Mouse (Mus musculus) cerebellum, adult (tissue): ENCODE measurements at regions not wholly inside any gene's neighbourhood (a gene's known extent, or its start where the extent isn't known, plus 50 kb on each side); places are given as distances from the start of the nearest gene placed in this dataset.

Experiments
- ATAC-seq: cut with Nextera tagmentation; 2 replicates; pipeline ENCODE4 v1.9.2; 2017; ENCODE audit warnings: mild to moderate bottlenecking, moderate library complexity, mixed read lengths; ENCODE audit not compliant: insufficient number of reproducible peaks, low FRiP score, low TSS enrichment

- no peak for ATAC-seq
Measured at GRCm38 (mm10) chr4:4195250-4195649, 117.9 kb upstream of the Sdr16c6 start.
